Mouse (Mus musculus): Measurements from ENCODE around the gene Ptpre. TPM values are rescaled to one million over a fixed set of nuclear protein-coding genes. Genes with fewer than 3 reads are reported as not detected.
"Not testable (repeated sequence)": the region's sequence is repeated elsewhere in the genome, so short reads cannot be mapped to it uniquely, and the experiment has no call there.

Gene Ptpre
- polyA plus RNA-seq, 1 experiment from 2014 or later, result 2.3 TPM

DNA sequence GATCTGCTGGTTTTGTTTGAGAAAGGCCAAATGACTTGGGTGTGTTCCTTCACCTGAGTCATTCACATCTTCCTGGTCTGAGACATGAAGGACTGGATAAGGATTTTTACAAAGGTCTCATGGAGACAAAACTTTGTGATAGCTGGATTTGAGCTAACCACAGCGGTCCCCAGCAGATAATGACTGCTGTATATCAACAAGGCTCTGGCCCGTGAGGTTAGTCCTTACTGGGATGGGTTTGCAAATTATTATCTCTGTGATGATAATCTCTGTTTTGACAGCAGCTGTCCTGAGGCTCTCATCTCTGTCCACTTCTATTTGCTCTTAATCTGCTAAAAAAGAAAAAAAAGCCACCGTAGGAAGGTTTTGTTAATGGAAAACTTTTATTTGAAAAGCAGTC is 71.7 kb downstream of the Ptpre start:
- Histone ChIP-seq H3K9me3 (ENCODE audit: control insufficient read depth, low read length) (no peaks in the 10 kb centered on the region), H3K4me2 (ENCODE audit: low read length) (no peak overlapping the region), H3K4me3 (ENCODE audit: low read depth, low read length) (no peak overlapping the region), H3K36me3 (ENCODE audit: control insufficient read depth, insufficient read depth, low read length) (no peaks in the 10 kb centered on the region), H3K9ac (ENCODE audit: low read length) (no peak overlapping the region), H3K27me3 (replicated peaks; ENCODE audit: control insufficient read depth, insufficient read depth, low read length) (no peaks in the 10 kb centered on the region), H3K4me1 (replicated peaks; ENCODE audit: control insufficient read depth, insufficient read depth, low read length) (peaks cover 13% of the 10 kb centered on the region), H3K27ac (ENCODE audit: low read depth) (no peak overlapping the region)
- DNase-seq (ENCODE audit: low spot score) (no peak), ATAC-seq (replicated peaks; ENCODE audit: low FRiP score, low TSS enrichment, low read depth) (no peak)
- 22% methylated on average over 3 of the region's 3 CpGs for WGBS

DNA sequence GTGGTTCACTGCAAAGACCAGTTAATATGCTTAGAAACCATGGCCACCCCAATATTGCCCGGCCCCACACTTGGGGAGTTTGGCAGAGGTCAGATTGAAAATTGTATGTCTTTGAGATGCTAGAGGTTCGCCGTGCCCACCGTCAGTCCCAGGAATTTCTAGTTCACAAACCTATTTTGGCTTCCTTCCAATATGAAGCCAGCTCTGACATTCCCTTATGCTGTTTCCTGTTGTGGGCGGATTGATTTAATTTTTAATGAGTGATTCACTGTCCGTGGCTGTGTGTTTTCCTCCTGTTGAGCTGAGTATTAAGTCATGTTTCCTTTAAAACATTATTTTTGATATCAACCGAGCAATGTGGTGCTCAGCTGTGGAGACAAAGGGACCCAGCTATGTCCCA is 72.4 kb downstream of the Ptpre start:
- peaks cover 13% of the 10 kb centered on the region for H3K4me1 ChIP-seq (replicated peaks; ENCODE audit: control insufficient read depth, insufficient read depth, low read length)
- no peak overlapping the region for H3K4me3 ChIP-seq (ENCODE audit: low read depth, low read length)
- WGBS, result 24% methylated on average over 7 of the region's 7 CpGs
- DNase-seq (ENCODE audit: low spot score), result no peak
- H3K27ac ChIP-seq (ENCODE audit: low read depth), result no peak overlapping the region
- no peaks in the 10 kb centered on the region for H3K27me3 ChIP-seq (replicated peaks; ENCODE audit: control insufficient read depth, insufficient read depth, low read length)
- H3K9ac ChIP-seq (ENCODE audit: low read length), result no peak overlapping the region
- ATAC-seq (replicated peaks; ENCODE audit: low FRiP score, low TSS enrichment, low read depth), result no peak
- H3K4me2 ChIP-seq (ENCODE audit: low read length), result 0 out of 2 replicates have a peak overlapping the region, but pooled peaks have one; percentile 13
- no peaks in the 10 kb centered on the region for H3K36me3 ChIP-seq (ENCODE audit: control insufficient read depth, insufficient read depth, low read length)
- no peaks in the 10 kb centered on the region for H3K9me3 ChIP-seq (ENCODE audit: control insufficient read depth, low read length)

DNA sequence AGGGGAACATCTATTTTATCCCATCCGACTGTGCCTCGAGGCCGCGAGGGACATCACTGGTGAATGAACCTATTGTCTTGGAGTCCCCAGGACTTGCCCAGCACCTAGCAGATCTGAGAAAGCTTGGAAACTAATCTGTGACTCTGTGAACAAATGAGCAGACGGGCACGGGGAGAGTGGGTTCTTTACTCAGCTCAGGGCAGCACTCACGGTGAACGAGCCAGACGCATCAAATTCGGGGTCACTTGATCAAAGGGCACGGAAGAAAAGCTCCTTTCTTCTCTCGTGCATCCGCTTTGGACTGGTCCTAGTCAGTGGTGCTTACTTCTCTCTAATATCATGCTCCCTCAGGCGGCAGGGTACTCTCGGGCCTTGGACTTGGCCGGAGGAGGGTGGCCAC is 75.0 kb downstream of the Ptpre start:
- H3K36me3 ChIP-seq (ENCODE audit: control insufficient read depth, insufficient read depth, low read length), result no peaks in the 10 kb centered on the region
- no peaks in the 10 kb centered on the region for H3K27me3 ChIP-seq (replicated peaks; ENCODE audit: control insufficient read depth, insufficient read depth, low read length)
- H3K27ac ChIP-seq (ENCODE audit: low read depth), result no peak overlapping the region
- H3K9me3 ChIP-seq (ENCODE audit: control insufficient read depth, low read length), result no peaks in the 10 kb centered on the region
- no peak overlapping the region for H3K9ac ChIP-seq (ENCODE audit: low read length)
- DNase-seq (ENCODE audit: low spot score) (no peak), ATAC-seq (replicated peaks; ENCODE audit: low FRiP score, low TSS enrichment, low read depth) (no peak)
- H3K4me3 ChIP-seq (ENCODE audit: low read depth, low read length), result no peak overlapping the region
- H3K4me2 ChIP-seq (ENCODE audit: low read length), result no peak overlapping the region
- H3K4me1 ChIP-seq (replicated peaks; ENCODE audit: control insufficient read depth, insufficient read depth, low read length), result peaks cover 13% of the 10 kb centered on the region
- 80% methylated on average over 16 of the region's 16 CpGs for WGBS

DNA sequence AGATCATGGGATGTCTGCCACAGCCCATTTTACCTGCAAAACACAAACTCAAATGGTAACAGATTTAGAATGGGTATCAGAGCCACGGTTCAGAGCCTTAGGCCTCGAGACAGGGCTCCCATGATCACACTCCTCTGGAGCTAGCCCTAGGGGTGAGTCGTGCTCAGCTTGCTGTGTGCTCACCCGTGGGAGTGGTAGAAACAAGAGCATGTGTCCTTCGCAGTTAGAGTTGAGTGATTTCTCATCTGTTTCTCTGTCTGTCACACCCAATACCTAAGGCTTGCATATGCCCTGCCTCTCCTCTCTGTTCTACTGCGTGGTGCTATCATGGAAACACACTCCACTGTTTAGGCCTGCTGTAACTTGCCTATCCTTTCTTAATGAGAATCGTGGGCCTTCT is 75.5 kb downstream of the Ptpre start:
- H3K4me1 ChIP-seq (replicated peaks; ENCODE audit: control insufficient read depth, insufficient read depth, low read length), result peaks cover 13% of the 10 kb centered on the region
- DNase-seq (ENCODE audit: low spot score) (no peak), ATAC-seq (replicated peaks; ENCODE audit: low FRiP score, low TSS enrichment, low read depth) (no peak)
- H3K9ac ChIP-seq (ENCODE audit: low read length), result no peak overlapping the region
- H3K4me2 ChIP-seq (ENCODE audit: low read length), result no peak overlapping the region
- H3K4me3 ChIP-seq (ENCODE audit: low read depth, low read length), result no peak overlapping the region
- H3K27ac ChIP-seq (ENCODE audit: low read depth), result no peak overlapping the region
- no peaks in the 10 kb centered on the region for H3K9me3 ChIP-seq (ENCODE audit: control insufficient read depth, low read length)
- no peaks in the 10 kb centered on the region for H3K36me3 ChIP-seq (ENCODE audit: control insufficient read depth, insufficient read depth, low read length)
- H3K27me3 ChIP-seq (replicated peaks; ENCODE audit: control insufficient read depth, insufficient read depth, low read length), result no peaks in the 10 kb centered on the region
- 82% methylated on average over 7 of the region's 7 CpGs for WGBS

DNA sequence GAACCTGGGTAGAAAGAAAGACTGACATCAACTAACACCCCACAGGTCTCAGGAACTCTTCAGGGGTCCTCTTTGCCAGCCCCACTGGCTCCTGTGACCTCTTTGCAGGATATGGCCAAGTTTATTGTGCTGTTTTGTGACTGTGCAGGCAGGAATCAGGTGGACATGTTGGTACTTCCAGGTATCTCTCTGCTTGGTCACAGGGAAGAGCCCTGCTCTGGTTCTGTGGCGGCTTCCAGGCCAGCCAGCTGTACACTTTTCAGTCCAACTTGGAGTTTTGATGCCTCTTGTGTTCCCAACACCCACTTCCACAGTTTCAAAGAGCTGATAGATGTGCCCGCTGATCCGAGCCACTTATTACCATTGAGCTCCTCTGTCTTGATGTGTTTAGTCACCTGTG is 76.1 kb downstream of the Ptpre start:
- Histone ChIP-seq H3K36me3 (ENCODE audit: control insufficient read depth, insufficient read depth, low read length) (no peaks in the 10 kb centered on the region), H3K27me3 (replicated peaks; ENCODE audit: control insufficient read depth, insufficient read depth, low read length) (no peaks in the 10 kb centered on the region), H3K9me3 (ENCODE audit: control insufficient read depth, low read length) (no peaks in the 10 kb centered on the region), H3K4me2 (ENCODE audit: low read length) (no peak overlapping the region), H3K9ac (ENCODE audit: low read length) (no peak overlapping the region), H3K27ac (ENCODE audit: low read depth) (no peak overlapping the region), H3K4me3 (ENCODE audit: low read depth, low read length) (no peak overlapping the region), H3K4me1 (replicated peaks; ENCODE audit: control insufficient read depth, insufficient read depth, low read length) (peaks cover 13% of the 10 kb centered on the region)
- WGBS, result 95% methylated on average over 3 of the region's 3 CpGs
- ATAC-seq (replicated peaks; ENCODE audit: low FRiP score, low TSS enrichment, low read depth), result no peak
- DNase-seq (ENCODE audit: low spot score), result no peak

DNA sequence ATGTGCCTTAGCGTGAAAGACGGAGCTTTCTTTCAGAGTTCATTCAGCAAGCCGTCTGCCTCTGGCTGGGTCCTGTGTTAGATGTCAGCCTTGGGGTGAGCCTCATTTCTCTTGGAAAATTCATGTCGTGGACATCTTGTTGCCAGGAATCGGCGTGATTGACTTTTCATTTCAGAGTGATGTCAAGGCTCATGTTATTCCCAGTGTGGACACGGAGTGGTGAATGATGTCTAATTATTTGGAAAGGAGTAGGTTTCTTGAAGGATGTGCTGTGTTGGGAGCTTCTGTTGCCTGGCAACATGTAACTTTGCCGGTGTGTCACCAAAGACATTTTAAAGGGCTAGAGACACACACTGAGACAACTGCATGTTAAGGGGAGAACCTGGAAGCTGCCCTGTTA is 77.6 kb downstream of the Ptpre start:
- Histone ChIP-seq H3K4me3 (ENCODE audit: low read depth, low read length) (no peak overlapping the region), H3K4me2 (ENCODE audit: low read length) (no peak overlapping the region), H3K4me1 (replicated peaks; ENCODE audit: control insufficient read depth, insufficient read depth, low read length) (peaks cover 4% of the 10 kb centered on the region; the same call in 1 of the 2 replicates), H3K9me3 (ENCODE audit: control insufficient read depth, low read length) (no peaks in the 10 kb centered on the region), H3K36me3 (ENCODE audit: control insufficient read depth, insufficient read depth, low read length) (no peaks in the 10 kb centered on the region), H3K27ac (ENCODE audit: low read depth) (no peak overlapping the region), H3K27me3 (replicated peaks; ENCODE audit: control insufficient read depth, insufficient read depth, low read length) (no peaks in the 10 kb centered on the region), H3K9ac (ENCODE audit: low read length) (no peak overlapping the region)
- DNase-seq (ENCODE audit: low spot score) (no peak), ATAC-seq (replicated peaks; ENCODE audit: low FRiP score, low TSS enrichment, low read depth) (no peak)
- WGBS, result 80% methylated on average over 8 of the region's 8 CpGs

DNA sequence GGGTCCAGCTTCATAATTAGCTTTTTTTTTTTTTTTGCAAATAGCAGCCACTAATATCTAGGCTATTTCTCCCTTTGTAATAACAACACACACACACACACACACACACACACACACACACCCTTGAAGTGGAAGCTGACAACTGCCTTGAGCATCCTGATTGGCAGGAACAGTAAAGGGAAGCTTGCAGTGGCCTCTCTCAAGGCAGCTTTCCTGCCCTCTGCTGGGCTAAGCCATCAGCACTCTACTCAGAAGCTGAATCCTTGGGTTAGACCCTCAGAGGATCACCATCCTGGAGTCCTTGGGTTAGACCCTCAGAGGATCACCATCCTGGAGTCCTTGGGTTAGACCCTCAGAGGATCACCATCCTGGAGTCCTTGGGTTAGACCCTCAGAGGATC is 79.2 kb downstream of the Ptpre start:
- H3K4me2 ChIP-seq (ENCODE audit: low read length), result not testable (repeated sequence)

DNA sequence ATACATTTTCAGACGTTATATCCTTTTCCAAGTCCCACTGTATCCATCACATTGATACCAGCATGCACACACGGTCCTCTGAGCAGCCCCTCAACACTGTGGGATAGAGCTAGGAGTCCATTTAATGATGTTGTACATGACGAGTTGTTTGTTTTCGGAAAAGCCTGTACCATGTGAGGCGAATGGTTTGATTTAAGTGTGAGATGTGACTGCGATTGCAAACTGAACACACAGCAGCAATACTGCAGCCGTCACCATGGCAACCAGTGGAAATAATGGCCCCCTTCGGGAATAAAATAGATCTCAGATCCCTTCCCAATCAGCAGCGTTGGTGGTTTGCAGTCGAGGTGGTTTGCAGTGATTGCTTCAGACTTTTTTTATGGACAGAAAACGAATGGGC is 80.5 kb downstream of the Ptpre start:
- H3K27me3 ChIP-seq (replicated peaks; ENCODE audit: control insufficient read depth, insufficient read depth, low read length), result no peaks in the 10 kb centered on the region
- no peak for ATAC-seq (replicated peaks; ENCODE audit: low FRiP score, low TSS enrichment, low read depth)
- no peak for DNase-seq (ENCODE audit: low spot score)
- no peaks in the 10 kb centered on the region; the same call in 1 of the 2 replicates for H3K4me1 ChIP-seq (replicated peaks; ENCODE audit: control insufficient read depth, insufficient read depth, low read length)
- no peak overlapping the region for H3K27ac ChIP-seq (ENCODE audit: low read depth)
- no peak overlapping the region for H3K4me2 ChIP-seq (ENCODE audit: low read length)
- no peak overlapping the region for H3K4me3 ChIP-seq (ENCODE audit: low read depth, low read length)
- H3K9me3 ChIP-seq (ENCODE audit: control insufficient read depth, low read length), result no peaks in the 10 kb centered on the region
- H3K9ac ChIP-seq (ENCODE audit: low read length), result no peak overlapping the region
- no peaks in the 10 kb centered on the region for H3K36me3 ChIP-seq (ENCODE audit: control insufficient read depth, insufficient read depth, low read length)
- WGBS, result 76% methylated on average over 11 of the region's 11 CpGs

More for the DNA sequence above, 79.2 kb downstream of the Ptpre start:
- not testable (repeated sequence) for ATAC-seq (replicated peaks; ENCODE audit: low FRiP score, low TSS enrichment, low read depth); DNase-seq (ENCODE audit: low spot score); H3K36me3 ChIP-seq (ENCODE audit: control insufficient read depth, insufficient read depth, low read length); H3K4me3 ChIP-seq (ENCODE audit: low read depth, low read length); H3K27me3 ChIP-seq (replicated peaks; ENCODE audit: control insufficient read depth, insufficient read depth, low read length); H3K9me3 ChIP-seq (ENCODE audit: control insufficient read depth, low read length); H3K27ac ChIP-seq (ENCODE audit: low read depth); H3K4me1 ChIP-seq (replicated peaks; ENCODE audit: control insufficient read depth, insufficient read depth, low read length); H3K9ac ChIP-seq (ENCODE audit: low read length)

DNA sequence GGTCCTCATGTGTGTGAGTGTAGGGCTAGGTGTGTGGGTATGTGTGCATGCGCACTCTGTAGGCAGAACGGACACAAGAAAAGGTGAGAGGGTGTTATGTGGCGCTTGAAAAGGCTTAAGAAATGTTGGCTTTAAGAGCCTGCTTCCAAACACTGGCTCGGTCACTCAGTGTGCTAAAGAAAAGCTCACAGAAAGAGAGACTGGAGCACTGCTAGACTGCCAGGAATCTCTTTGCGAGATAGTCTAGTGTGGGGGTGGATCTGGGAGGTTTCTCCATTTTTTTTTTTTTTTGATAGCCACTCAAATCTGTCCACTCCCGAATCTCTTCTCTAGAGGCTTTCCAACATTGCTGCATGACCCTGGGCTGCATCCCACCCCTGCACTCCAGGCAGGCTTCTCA is 84.4 kb downstream of the Ptpre start:
- ATAC-seq (replicated peaks; ENCODE audit: low FRiP score, low TSS enrichment, low read depth), result no peak
- no peaks in the 10 kb centered on the region for H3K36me3 ChIP-seq (ENCODE audit: control insufficient read depth, insufficient read depth, low read length)
- no peak overlapping the region for H3K4me2 ChIP-seq (ENCODE audit: low read length)
- no peak overlapping the region for H3K27ac ChIP-seq (ENCODE audit: low read depth)
- no peaks in the 10 kb centered on the region; the same call in 1 of the 2 replicates for H3K4me1 ChIP-seq (replicated peaks; ENCODE audit: control insufficient read depth, insufficient read depth, low read length)
- no peaks in the 10 kb centered on the region for H3K9me3 ChIP-seq (ENCODE audit: control insufficient read depth, low read length)
- no peak for DNase-seq (ENCODE audit: low spot score)
- H3K4me3 ChIP-seq (ENCODE audit: low read depth, low read length), result no peak overlapping the region
- H3K9ac ChIP-seq (ENCODE audit: low read length), result no peak overlapping the region
- H3K27me3 ChIP-seq (replicated peaks; ENCODE audit: control insufficient read depth, insufficient read depth, low read length), result no peaks in the 10 kb centered on the region
- WGBS, result 49% methylated on average over 6 of the region's 6 CpGs

Data from intestine, embryonic 14.5 days (tissue).